Mouse (Mus musculus) cerebellum, adult 9-11 months (tissue): ENCODE results near the gene Tln2.

ENCODE experiments used
- DNase-seq: peaks from one replicate; pipeline ENCODE4 v3.0.0; 2022

Gene Tln2

GRCm38 (mm10) chr9:67187182-67187581 is 372.3 kb downstream of the Tln2 start:
- DNase-seq: no peak

DNA sequence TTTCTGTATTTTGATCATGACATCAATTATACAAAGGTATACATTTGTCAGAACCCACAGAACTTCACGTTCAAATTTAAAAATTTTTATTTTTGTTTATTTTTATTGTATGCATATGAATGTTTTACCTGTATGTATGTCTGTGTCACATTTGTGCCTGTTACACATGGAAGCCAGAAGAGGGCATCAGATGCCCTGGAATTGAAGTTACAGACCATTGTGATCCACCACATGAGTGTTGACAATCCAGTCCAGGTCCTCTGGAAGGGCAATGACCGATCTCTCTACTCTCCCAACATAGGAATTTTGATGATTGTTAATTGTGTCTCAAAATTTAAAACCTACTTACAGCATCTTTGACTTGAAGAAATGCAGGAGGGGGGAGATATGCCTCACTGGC is 374.9 kb downstream of the Tln2 start:
- no peak for DNase-seq

DNA sequence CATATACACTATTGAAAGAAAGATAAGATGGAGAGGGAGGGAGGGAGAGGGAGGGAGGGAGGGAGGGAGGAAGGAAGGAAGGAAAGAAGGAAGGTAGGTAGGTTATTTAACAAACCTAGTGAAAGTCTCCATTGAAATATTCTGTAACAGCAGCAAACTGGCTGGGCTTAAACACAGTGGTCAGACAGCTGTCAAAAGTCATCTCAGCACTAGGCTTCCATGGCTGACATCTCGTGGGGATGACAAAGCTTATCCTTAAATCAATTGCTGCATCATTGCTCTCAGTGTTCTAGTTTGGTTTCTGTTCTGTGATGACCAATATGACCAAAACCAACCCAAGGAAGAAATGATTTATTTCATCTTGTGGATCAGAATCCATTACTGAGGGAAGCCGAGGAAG is 376.0 kb downstream of the Tln2 start:
- DNase-seq: no peak

GRCm38 (mm10) chr9:67182006-67182405 is 377.5 kb downstream of the Tln2 start:
- DNase-seq: no peak

DNA sequence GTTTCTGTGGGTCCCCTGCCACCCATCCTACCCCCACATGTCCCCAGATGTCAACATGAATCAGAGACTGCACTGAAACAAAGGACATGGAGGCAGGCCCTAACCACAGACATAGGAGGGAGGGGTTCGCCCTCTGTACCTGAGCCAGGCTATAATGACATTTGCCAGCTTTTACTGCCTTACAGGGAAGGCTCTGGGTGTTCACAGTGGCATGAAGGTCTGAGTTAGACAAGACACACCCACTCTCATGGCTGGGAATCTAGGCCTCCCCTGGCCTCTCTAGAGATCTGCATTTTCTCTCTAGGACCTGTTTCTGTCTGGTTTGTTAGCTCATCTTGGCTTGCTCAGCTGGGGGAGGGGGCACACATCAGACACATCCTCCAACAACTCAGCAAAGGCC is 380.8 kb downstream of the Tln2 start:
- DNase-seq: no peak

- no peak for DNase-seq
Observed at GRCm38 (mm10) chr9:67178203-67178602, 381.3 kb downstream of the Tln2 start.

DNA sequence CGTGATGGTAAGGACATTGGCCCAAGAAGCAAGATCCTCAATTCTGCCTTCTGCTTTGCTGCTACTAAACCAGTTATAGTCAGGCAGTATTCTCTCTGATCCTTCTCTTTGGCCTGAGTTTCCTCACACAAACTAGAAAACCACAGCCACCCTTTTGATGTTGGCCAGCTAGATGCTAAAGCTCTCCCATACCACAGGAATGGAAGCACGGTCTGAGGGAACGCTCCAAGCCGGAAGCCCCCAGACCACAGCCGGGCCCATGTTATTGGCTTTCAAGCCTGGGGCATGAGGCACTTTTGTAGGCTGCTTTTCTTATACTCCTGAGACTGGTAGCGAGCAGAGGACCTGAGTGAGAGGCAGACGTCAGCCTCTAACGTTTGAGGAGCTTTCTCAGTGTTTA is 383.4 kb downstream of the Tln2 start:
- no peak for DNase-seq

DNA sequence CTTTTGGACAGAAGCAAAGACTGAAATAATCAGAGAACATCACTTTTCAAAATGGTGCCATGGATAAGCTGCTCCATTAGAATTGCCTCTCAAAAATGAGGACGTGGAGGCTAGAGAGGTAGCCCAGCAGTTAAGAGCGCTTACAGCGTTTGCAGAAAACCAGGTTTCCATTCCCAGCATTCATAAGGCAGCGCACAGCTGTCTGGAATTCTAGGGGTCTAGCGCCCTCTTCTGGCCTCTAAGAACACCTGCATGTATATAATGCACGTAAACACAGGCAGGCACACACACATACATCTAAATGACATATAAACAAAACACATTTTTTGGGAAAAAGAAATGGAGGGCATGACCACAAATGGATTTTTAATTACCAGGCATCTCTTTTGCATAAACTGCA is 385.7 kb downstream of the Tln2 start:
- no peak for DNase-seq

- no peak for DNase-seq
Observed at GRCm38 (mm10) chr9:67173154-67173553, 386.3 kb downstream of the Tln2 start.

GRCm38 (mm10) chr9:67171409-67171808 is 388.1 kb downstream of the Tln2 start:
- DNase-seq: no peak

- DNase-seq: no peak
Observed at GRCm38 (mm10) chr9:67170759-67171158, 388.7 kb downstream of the Tln2 start.

DNA sequence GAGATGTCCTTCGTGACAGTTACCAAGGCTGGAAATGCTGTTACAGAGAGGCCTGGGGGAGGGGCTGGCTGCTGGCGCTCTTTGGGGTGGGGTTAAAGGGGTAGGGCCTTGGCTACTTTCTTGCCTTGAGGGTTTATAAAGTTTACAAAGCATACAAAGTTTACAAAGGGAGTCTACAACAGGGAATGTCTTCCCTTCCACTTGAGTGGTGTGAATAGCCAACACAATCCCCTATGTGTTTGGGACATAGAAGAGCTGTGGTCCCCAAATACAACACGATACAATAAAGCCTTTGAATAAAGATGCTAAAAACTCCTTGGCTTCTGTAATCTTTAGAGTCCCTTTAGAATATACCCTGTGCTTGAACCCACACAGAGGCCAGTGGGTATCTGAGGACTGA is 389.5 kb downstream of the Tln2 start:
- DNase-seq: no peak
